Mouse (Mus musculus): ENCODE data around the gene Cd163l1. TPM values are rescaled to one million over a fixed set of nuclear protein-coding genes. Genes with fewer than 3 reads are reported as not detected.

The Cd163l1 gene
- polyA plus RNA-seq, 1 experiment from 2014 or later, result not detected

DNA sequence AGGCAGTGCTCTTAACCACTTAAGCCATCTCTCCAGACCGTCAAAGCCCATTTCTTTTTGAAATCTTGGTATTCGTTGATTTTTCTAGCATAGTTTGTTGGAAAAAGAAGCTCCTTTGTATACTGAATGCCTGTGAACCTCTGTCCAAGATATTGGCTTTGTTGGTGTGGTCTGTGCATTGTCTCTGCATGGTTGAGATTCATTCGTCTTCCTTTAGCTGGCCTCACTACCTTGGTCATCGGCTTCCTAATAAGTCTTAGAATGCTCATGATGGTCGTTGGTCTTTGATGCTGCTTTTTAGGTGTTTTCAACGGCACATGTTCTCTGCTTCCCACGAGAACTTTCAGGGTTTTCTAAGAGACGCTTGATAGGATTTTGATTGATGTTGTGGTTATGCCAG, 22.1 kb upstream of the Cd163l1 start:
- 71% methylated on average over 8 of the region's 8 CpGs for WGBS
- H3K4me2 ChIP-seq (ENCODE audit: low read length), result no peak overlapping the region
- no peak overlapping the region for H3K9ac ChIP-seq (ENCODE audit: low read length)
- no peaks in the 10 kb centered on the region for H3K9me3 ChIP-seq (ENCODE audit: control insufficient read depth, low read length)
- no peak for ATAC-seq (ENCODE audit: insufficient number of reproducible peaks, insufficient read depth, low FRiP score, low read depth)
- no peak overlapping the region for H3K27ac ChIP-seq (replicated peaks in 1 of 2; ENCODE audit: control insufficient read depth in 1 of 2, insufficient read depth in 1 of 2, low read depth in 2 of 2, low read length in 2 of 2)
- no peak overlapping the region for H3K4me3 ChIP-seq (ENCODE audit: control insufficient read depth in 1 of 2, insufficient read depth in 1 of 2, low read depth in 1 of 2, low read length in 2 of 2)
- H3K36me3 ChIP-seq (ENCODE audit: control insufficient read depth, insufficient read depth, low read length), result no peaks in the 10 kb centered on the region
- H3K4me1 ChIP-seq (ENCODE audit: control insufficient read depth in 2 of 2, insufficient read depth in 2 of 2, low read length in 2 of 2), result no peaks in the 10 kb centered on the region
- H3K27me3 ChIP-seq (ENCODE audit: control insufficient read depth, insufficient read depth, low read length), result no peaks in the 10 kb centered on the region

- WGBS, result 85% methylated on average over 4 of the region's 4 CpGs
These were observed 17.0 kb upstream of the Cd163l1 start for GRCm38 (mm10) chr7:140201090-140201489.

DNA sequence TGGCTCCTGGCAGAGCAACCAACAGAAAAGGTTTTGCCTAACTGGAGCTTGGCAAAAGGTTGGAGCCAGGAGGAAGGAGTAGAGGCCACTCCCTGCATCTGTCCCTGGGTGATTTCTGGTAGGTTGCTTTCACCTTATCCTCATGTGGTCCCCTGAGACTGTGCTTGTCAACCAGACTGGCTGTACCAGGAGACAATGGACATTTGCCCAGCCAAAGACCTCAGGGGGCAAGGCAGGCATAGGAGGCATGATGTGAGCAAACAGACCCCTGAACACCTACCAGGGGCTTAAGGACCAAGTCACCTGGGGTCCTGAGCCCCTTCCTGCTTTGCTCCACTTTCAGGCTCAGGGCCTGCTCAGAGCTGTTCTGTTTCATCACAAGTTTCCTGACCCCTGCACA, 12.2 kb upstream of the Cd163l1 start, which contains the start of gene Olfr524:
Gene Olfr524 (minus strand): TSS at position 101 of the 400 bp plus-strand sequence.
- H3K27ac ChIP-seq (replicated peaks in 1 of 2; ENCODE audit: control insufficient read depth in 1 of 2, insufficient read depth in 1 of 2, low read depth in 2 of 2, low read length in 2 of 2), result no peak within 1 kb of the TSS
- H3K4me1 ChIP-seq (ENCODE audit: control insufficient read depth in 2 of 2, insufficient read depth in 2 of 2, low read length in 2 of 2), result no peaks in the 10 kb centered on the region
- H3K4me2 ChIP-seq (ENCODE audit: low read length), result no peak within 1 kb of the TSS
- no peaks in the 10 kb centered on the region for H3K9me3 ChIP-seq (ENCODE audit: control insufficient read depth, low read length)
- no peak within 1 kb of the TSS for H3K4me3 ChIP-seq (ENCODE audit: control insufficient read depth in 1 of 2, insufficient read depth in 1 of 2, low read depth in 1 of 2, low read length in 2 of 2)
- no peak within 1 kb of the TSS for H3K9ac ChIP-seq (ENCODE audit: low read length)
- H3K36me3 ChIP-seq (ENCODE audit: control insufficient read depth, insufficient read depth, low read length), result no peaks in the 10 kb centered on the region
- ATAC-seq (ENCODE audit: insufficient number of reproducible peaks, insufficient read depth, low FRiP score, low read depth), result no peak
- H3K27me3 ChIP-seq (ENCODE audit: control insufficient read depth, insufficient read depth, low read length), result no peaks in the 10 kb centered on the region

More at GRCm38 (mm10) chr7:140201090-140201489, 17.0 kb upstream of the Cd163l1 start:
- Histone ChIP-seq H3K27me3 (ENCODE audit: control insufficient read depth, insufficient read depth, low read length) (no peaks in the 10 kb centered on the region), H3K27ac (replicated peaks in 1 of 2; ENCODE audit: control insufficient read depth in 1 of 2, insufficient read depth in 1 of 2, low read depth in 2 of 2, low read length in 2 of 2) (no peak overlapping the region), H3K4me3 (ENCODE audit: control insufficient read depth in 1 of 2, insufficient read depth in 1 of 2, low read depth in 1 of 2, low read length in 2 of 2) (no peak overlapping the region), H3K36me3 (ENCODE audit: control insufficient read depth, insufficient read depth, low read length) (no peaks in the 10 kb centered on the region), H3K4me1 (ENCODE audit: control insufficient read depth in 2 of 2, insufficient read depth in 2 of 2, low read length in 2 of 2) (no peaks in the 10 kb centered on the region), H3K9ac (ENCODE audit: low read length) (no peak overlapping the region), H3K4me2 (ENCODE audit: low read length) (no peak overlapping the region), H3K9me3 (ENCODE audit: control insufficient read depth, low read length) (no peaks in the 10 kb centered on the region)
- no peak for ATAC-seq (ENCODE audit: insufficient number of reproducible peaks, insufficient read depth, low FRiP score, low read depth)

DNA sequence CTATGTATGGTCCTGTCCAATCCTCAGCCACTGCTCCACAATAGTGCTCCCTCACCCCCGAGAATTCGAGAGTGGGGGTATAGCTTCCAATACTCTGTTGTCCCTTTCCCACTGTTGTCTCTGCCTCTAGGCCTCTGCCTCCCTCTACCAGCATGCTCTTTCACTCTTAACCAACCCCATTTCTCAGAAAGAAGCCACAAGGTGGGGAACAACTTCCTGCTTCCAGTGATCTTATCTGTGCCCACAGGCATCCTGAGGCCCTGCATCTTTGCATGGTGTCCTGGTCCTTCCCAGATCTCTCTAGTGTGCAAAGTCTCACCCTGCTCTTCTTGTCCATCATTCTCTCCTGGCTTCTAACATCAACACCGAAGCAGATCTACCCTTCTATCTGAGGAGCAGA, 11.2 kb upstream of the Cd163l1 start:
- no peak overlapping the region for H3K9ac ChIP-seq (ENCODE audit: low read length)
- H3K9me3 ChIP-seq (ENCODE audit: control insufficient read depth, low read length), result no peaks in the 10 kb centered on the region
- H3K27ac ChIP-seq (replicated peaks in 1 of 2; ENCODE audit: control insufficient read depth in 1 of 2, insufficient read depth in 1 of 2, low read depth in 2 of 2, low read length in 2 of 2), result no peak overlapping the region
- no peak overlapping the region for H3K4me2 ChIP-seq (ENCODE audit: low read length)
- H3K36me3 ChIP-seq (ENCODE audit: control insufficient read depth, insufficient read depth, low read length), result no peaks in the 10 kb centered on the region
- no peak overlapping the region for H3K4me3 ChIP-seq (ENCODE audit: control insufficient read depth in 1 of 2, insufficient read depth in 1 of 2, low read depth in 1 of 2, low read length in 2 of 2)
- WGBS, result 75% methylated on average over 3 of the region's 3 CpGs
- H3K4me1 ChIP-seq (ENCODE audit: control insufficient read depth in 2 of 2, insufficient read depth in 2 of 2, low read length in 2 of 2), result no peaks in the 10 kb centered on the region
- no peak for ATAC-seq (ENCODE audit: insufficient number of reproducible peaks, insufficient read depth, low FRiP score, low read depth)
- H3K27me3 ChIP-seq (ENCODE audit: control insufficient read depth, insufficient read depth, low read length), result no peaks in the 10 kb centered on the region

GRCm38 (mm10) chr7:140208153-140208552, 9.9 kb upstream of the Cd163l1 start:
- Histone ChIP-seq H3K27me3 (ENCODE audit: control insufficient read depth, insufficient read depth, low read length) (no peaks in the 10 kb centered on the region), H3K36me3 (ENCODE audit: control insufficient read depth, insufficient read depth, low read length) (no peaks in the 10 kb centered on the region), H3K4me2 (ENCODE audit: low read length) (no peak overlapping the region), H3K4me1 (ENCODE audit: control insufficient read depth in 2 of 2, insufficient read depth in 2 of 2, low read length in 2 of 2) (no peaks in the 10 kb centered on the region), H3K9me3 (ENCODE audit: control insufficient read depth, low read length) (no peaks in the 10 kb centered on the region), H3K27ac (replicated peaks in 1 of 2; ENCODE audit: control insufficient read depth in 1 of 2, insufficient read depth in 1 of 2, low read depth in 2 of 2, low read length in 2 of 2) (no peak overlapping the region), H3K9ac (ENCODE audit: low read length) (no peak overlapping the region), H3K4me3 (ENCODE audit: control insufficient read depth in 1 of 2, insufficient read depth in 1 of 2, low read depth in 1 of 2, low read length in 2 of 2) (no peak overlapping the region)
- WGBS, result 64% methylated on average over 8 of the region's 8 CpGs
- no peak for ATAC-seq (ENCODE audit: insufficient number of reproducible peaks, insufficient read depth, low FRiP score, low read depth)

- 67% methylated on average over 3 of the region's 3 CpGs for WGBS
- no peak overlapping the region for H3K4me2 ChIP-seq (ENCODE audit: low read length)
- ATAC-seq (ENCODE audit: insufficient number of reproducible peaks, insufficient read depth, low FRiP score, low read depth), result no peak
These were observed 9.4 kb upstream of the Cd163l1 start for GRCm38 (mm10) chr7:140208677-140209076.

GRCm38 (mm10) chr7:140213841-140214240, 4.2 kb upstream of the Cd163l1 start:
- 72% methylated on average over 5 of the region's 5 CpGs for WGBS
- ATAC-seq (ENCODE audit: insufficient number of reproducible peaks, insufficient read depth, low FRiP score, low read depth), result no peak
- Histone ChIP-seq H3K4me3 (ENCODE audit: control insufficient read depth in 1 of 2, insufficient read depth in 1 of 2, low read depth in 1 of 2, low read length in 2 of 2) (no peak overlapping the region), H3K27me3 (ENCODE audit: control insufficient read depth, insufficient read depth, low read length) (no peaks in the 10 kb centered on the region), H3K9ac (ENCODE audit: low read length) (no peak overlapping the region), H3K36me3 (ENCODE audit: control insufficient read depth, insufficient read depth, low read length) (no peaks in the 10 kb centered on the region), H3K4me1 (ENCODE audit: control insufficient read depth in 2 of 2, insufficient read depth in 2 of 2, low read length in 2 of 2) (no peaks in the 10 kb centered on the region), H3K9me3 (ENCODE audit: control insufficient read depth, low read length) (no peaks in the 10 kb centered on the region), H3K4me2 (ENCODE audit: low read length) (no peak overlapping the region), H3K27ac (replicated peaks in 1 of 2; ENCODE audit: control insufficient read depth in 1 of 2, insufficient read depth in 1 of 2, low read depth in 2 of 2, low read length in 2 of 2) (no peak overlapping the region)

More at GRCm38 (mm10) chr7:140208677-140209076, 9.4 kb upstream of the Cd163l1 start:
- no peak overlapping the region for H3K27ac ChIP-seq (replicated peaks in 1 of 2; ENCODE audit: control insufficient read depth in 1 of 2, insufficient read depth in 1 of 2, low read depth in 2 of 2, low read length in 2 of 2)
- H3K27me3 ChIP-seq (ENCODE audit: control insufficient read depth, insufficient read depth, low read length), result no peaks in the 10 kb centered on the region
- H3K36me3 ChIP-seq (ENCODE audit: control insufficient read depth, insufficient read depth, low read length), result no peaks in the 10 kb centered on the region
- no peaks in the 10 kb centered on the region for H3K4me1 ChIP-seq (ENCODE audit: control insufficient read depth in 2 of 2, insufficient read depth in 2 of 2, low read length in 2 of 2)
- no peak overlapping the region for H3K4me3 ChIP-seq (ENCODE audit: control insufficient read depth in 1 of 2, insufficient read depth in 1 of 2, low read depth in 1 of 2, low read length in 2 of 2)
- no peak overlapping the region for H3K9ac ChIP-seq (ENCODE audit: low read length)
- H3K9me3 ChIP-seq (ENCODE audit: control insufficient read depth, low read length), result no peaks in the 10 kb centered on the region

DNA sequence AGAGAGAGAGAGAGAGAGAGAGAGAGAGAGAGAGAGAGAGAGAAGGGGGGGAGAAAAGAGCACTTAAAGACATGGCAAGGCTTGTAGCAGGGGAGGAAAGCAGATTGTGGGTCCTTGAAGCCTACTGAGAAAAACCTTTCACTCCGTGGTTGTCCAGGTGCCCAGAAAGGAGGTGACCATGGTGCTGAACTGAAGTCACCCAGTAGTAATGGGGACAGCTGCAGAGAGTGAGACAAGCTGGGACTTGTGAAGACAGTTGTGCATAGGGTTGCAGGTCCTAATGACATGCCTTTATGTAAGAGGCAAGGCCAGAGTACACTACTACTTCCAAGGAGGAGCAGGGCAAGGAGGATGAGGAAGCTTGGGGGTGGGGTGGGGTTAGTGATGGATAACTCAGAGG, 1.2 kb downstream of the Cd163l1 start:
- Histone ChIP-seq H3K27ac (replicated peaks in 1 of 2; ENCODE audit: control insufficient read depth in 1 of 2, insufficient read depth in 1 of 2, low read depth in 2 of 2, low read length in 2 of 2) (no peak overlapping the region), H3K27me3 (ENCODE audit: control insufficient read depth, insufficient read depth, low read length) (no peaks in the 10 kb centered on the region), H3K4me1 (ENCODE audit: control insufficient read depth in 2 of 2, insufficient read depth in 2 of 2, low read length in 2 of 2) (no peaks in the 10 kb centered on the region), H3K4me3 (ENCODE audit: control insufficient read depth in 1 of 2, insufficient read depth in 1 of 2, low read depth in 1 of 2, low read length in 2 of 2) (no peak overlapping the region), H3K9ac (ENCODE audit: low read length) (no peak overlapping the region), H3K9me3 (ENCODE audit: control insufficient read depth, low read length) (no peaks in the 10 kb centered on the region), H3K4me2 (ENCODE audit: low read length) (no peak overlapping the region), H3K36me3 (ENCODE audit: control insufficient read depth, insufficient read depth, low read length) (no peaks in the 10 kb centered on the region)
- no peak for ATAC-seq (ENCODE audit: insufficient number of reproducible peaks, insufficient read depth, low FRiP score, low read depth)
- WGBS, result 6% methylated on average over 1 of the region's 1 CpGs
